Mouse (Mus musculus): ENCODE results near the gene Ets1. TPM values are rescaled to one million over a fixed set of nuclear protein-coding genes. Genes with fewer than 3 reads are reported as not detected.
A peak's percentile ranks its signal among the peaks of the same experiment; 100 is the strongest.

Gene Ets1
- 1 to 10 TPM; 7.5 to 9.4 TPM for total RNA-seq (2021)
- long read RNA-seq, full-length matches to known transcripts, result 5 of 11 reads
- long read RNA-seq, partial matches to known transcripts, result 1 of 11 reads
- long read RNA-seq, other reads (novel, unspliced or antisense), result 5 of 11 reads

DNA sequence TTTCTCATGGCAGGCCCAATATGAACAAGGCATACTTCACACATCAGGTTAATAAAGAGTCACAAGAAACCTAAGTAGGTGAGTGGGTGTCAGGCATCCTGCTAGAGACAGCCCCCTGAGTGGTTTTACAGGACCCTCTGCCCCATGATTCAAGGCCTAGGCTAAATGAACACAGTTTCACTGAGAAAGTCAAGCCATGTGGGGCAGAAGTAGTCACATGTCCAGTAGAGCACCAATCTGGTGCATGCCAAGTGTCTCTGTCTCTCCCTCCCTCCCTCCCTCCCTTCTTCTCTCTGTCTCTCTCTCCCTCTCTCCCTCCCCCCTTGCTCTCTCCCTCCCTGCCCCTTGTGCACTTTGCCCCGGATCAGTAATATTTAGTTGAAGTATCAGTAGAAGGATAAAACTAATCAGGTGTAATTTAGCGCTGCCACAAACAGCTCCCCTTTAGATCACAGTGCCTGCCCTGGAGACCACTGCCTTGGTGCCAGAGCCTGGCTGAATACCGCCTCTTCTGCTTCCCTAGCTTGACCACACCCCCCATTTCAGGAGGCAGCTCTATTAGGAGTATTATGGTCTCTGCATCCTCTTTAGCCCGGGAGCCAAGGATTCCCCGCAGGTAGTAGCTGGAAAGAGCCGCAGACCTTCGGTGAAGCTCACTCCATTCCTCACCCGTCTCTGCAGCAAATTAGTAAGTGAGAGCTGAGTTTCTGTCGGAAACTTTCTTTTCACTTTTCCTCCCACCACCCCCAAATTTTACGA lies at the start of gene Ets1:
Ets1 (plus strand) TSS at position 595 of the 759 bp plus-strand sequence.
- DNase-seq (ENCODE audit: low spot score in 2 of 2), result no peak

DNA sequence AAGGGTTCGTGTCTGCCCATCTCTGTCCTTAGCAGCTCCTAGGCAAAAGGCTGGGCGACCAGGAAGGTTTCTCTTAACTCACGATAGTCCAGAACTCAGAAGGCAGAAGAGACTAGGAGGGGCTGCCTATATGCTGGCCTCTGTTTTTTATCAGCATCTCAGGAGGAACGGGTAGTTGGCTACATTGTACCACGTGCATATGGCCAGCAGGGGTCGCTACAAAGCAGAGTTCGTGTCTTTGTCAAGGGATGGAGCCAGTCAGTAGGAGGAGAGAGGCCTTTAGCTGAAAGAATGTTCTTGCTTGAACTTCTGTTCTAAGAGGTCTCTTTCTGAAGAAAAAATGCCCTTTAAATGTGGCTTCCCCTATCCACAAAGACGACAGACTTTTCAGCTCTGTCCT lies 46.1 kb upstream of the Ets1 start:
- peak; percentile 55 to 87 for DNase-seq (ENCODE audit: low spot score in 2 of 2)

DNA sequence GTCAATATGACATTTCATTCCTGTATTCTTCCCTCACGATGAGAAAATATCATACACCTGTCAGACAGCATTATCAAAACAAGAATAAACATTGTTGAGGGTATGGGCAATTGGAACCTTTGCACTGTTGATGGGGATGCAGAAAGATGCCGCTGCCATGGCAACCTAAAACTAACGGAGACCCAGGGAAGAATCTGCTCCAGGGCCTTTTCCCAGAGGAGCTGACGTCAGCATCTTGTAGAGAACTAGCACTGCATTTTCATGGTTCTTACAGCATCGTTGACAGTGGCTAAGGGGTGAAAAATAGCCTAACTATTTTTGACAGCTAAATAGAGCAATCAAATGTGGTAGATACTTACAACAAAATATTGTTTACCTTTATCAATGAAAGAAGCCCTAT lies 45.5 kb upstream of the Ets1 start:
- no peak for DNase-seq (ENCODE audit: low spot score in 2 of 2)

DNA sequence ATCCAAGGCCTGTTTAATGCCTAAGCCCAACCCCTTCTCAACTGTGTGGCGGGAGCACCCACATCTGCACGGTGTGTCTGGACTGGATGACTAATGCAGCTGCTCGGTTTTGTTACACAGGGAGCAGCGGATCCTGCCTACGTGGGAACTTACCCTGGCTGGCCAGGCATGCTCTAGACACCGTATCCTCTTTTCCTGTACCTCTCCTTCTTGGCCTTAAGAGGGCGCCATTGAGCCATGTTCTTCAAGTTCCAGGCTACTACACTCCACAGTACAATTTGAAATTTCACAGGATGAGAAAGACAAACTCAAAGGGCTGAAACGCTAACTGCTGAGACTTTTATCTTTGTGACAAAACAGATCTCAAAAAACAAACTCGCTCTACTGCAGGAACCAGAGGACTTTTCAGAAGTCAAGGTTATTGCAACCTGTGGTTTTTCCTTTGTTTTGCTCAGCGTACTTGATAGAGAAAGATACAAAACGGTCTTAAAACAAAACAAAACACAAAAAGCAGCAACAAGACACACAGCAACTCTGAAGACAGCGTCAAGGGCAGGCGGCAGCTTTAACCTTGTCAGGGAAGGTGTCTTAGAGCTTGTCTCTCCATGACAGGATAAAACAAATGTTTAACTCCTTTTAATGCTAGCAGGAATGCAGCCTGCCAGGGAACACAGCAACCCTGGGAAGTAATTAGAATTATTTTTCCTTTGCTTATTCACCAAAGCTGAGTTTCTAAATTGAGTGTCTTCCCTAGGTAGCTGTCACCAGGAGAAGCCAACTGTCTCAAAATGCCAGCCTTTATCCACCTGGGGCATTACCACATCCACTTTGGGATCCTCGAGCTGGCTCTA lies 44.1 kb upstream of the Ets1 start:
- peak; percentile 24 to 78 for DNase-seq (ENCODE audit: low spot score in 2 of 2)

DNA sequence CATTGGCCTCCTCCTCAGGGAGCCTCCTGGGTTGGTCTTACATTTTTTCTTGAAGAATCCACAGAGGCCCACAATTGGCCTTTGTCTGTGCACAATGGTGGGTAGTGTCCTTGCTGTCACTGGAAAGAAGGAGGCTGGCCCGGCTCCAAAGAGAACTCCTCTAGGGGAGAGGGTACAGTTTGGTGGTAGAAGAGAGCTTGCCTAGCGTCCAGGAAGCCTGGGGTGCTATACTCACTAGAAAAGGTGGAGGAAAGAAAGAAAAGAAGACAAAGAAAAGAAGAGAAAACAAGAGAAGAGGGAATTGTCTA lies 43.5 kb upstream of the Ets1 start:
- DNase-seq (ENCODE audit: low spot score in 2 of 2), result no peak

DNA sequence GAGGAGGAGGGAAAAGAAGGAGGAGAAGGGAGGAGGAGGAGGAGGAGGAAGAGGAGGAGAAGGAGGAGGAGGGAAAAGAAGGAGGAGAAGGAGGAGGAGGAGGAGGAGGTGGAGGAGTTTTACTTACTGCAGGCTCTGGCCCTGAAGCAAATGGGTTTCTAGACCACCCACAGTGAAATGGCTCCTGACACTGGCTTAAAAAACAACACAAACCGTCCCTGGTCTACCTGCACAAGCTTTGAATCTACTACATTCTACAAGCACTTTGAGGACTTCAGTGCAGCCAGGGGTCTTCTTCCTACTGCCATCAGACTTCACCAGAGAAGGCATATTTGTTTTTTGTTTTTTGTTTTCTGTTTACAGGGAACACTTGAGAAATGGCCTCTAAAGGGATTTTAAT lies 42.2 kb upstream of the Ets1 start:
- DNase-seq (ENCODE audit: low spot score in 2 of 2), result no peak

DNA sequence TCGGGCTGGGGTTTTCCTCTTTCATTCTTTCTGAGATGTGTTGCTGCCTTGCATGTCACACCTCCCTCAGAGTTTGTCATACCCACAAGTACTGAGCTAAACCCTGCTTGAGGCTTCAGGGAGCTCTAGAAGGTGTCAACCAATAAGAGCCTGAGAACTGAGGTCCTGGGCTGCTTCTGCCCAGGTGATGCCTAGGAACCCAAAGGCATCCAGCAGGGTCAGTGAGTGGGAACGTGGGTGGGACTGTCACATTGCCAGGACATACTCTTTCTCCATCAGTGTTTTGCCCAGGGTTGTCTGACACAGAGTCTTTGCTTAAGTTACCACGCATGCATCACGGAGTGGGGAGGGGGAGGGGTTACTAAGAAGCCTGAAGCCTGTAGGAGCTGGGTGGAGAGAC lies 41.7 kb upstream of the Ets1 start:
- DNase-seq (ENCODE audit: low spot score in 2 of 2), result no peak

DNA sequence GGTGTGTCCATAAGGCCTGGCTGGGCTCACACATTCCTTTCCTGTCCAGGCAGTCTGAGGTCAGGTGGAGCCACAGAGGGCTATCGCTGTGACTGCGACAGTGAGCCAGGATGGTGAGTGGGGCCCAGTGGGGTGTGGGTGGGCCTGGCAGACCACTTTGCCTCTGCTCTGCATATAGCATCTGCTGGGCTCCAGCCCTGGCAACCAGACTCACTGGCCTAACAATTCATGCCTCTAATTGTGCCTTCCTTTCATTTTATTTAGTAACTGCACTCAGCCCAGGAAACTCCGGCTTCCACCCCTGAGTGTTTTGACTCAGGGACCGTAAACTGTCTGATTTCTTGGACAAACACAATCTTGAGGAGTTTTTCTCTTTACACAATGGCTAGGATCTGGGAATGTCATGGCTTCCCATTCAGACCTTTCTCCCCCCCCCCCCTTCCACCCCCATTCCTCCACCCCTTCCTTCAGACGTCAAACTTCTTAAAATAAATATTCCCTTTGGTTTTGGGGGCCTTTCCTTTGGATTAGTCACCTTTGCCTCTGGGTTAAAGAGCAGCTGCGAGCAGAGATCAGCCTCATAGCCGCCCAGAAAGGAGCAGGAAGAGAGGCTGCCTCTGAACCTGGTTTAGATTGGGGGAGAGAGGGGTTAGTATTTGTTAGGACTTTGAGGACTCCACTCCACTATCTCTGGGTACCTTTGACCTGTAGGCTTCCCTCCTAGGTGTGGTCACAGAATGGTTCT lies 40.8 kb upstream of the Ets1 start:
- no peak for DNase-seq (ENCODE audit: low spot score in 2 of 2)

DNA sequence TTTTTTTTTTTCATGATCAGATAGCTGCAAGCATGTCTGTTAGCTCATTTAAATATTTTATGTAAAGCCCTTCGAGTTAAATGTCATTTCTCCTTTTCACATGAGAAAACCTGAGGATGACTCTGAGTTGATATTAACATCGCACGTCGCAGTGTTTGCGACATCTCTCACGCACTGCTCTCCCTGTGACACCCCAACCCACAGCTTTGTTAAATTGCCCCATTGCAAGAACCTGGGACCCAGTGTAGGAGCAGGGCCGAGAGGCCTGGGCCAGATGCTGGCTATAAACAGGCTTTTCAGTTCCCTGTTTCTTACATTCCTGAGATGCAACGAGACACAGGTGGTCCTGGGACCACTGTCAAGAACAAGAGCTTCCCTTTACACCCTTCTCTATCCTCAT lies 39.7 kb upstream of the Ets1 start:
- no peak for DNase-seq (ENCODE audit: low spot score in 2 of 2)

DNA sequence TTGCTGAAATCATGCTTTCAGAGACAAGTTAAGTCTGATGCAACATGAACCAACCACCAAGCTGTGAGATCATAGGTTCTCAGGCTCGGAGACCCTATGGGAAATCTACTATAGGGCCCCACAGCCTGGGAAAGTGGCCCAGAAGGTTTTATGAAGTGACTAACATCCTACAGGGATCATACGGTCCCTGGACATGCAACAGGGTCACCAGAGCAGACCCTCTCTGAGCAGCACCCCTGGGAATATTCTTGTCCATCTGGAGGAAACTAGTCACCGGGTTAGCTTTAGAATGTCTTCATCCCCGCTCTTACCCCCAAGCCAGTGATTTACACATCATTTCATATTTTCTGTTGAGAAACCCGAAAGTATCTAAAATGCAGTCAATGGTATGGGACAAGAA lies 34.1 kb upstream of the Ets1 start:
- no peak for DNase-seq (ENCODE audit: low spot score in 2 of 2)

DNA sequence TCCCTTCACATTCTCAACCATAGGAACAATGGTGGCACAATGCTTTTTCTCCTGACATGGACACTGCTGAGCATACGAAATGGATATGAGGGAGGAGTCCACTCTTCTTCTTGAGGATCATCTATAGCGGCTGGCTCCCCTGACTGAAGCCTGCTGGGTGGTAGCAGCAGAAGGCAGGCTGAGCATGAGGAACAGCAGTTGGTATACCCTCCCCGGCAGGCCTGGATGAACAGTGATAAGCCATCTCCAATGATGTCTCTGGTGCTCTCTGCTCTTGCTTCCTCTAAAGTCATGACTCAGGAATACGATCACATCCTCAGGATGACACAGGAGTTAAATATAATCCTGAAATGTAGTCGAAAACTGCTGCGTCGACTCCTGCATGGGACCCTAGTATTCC lies 32.9 kb upstream of the Ets1 start:
- DNase-seq (ENCODE audit: low spot score in 2 of 2), result no peak

DNA sequence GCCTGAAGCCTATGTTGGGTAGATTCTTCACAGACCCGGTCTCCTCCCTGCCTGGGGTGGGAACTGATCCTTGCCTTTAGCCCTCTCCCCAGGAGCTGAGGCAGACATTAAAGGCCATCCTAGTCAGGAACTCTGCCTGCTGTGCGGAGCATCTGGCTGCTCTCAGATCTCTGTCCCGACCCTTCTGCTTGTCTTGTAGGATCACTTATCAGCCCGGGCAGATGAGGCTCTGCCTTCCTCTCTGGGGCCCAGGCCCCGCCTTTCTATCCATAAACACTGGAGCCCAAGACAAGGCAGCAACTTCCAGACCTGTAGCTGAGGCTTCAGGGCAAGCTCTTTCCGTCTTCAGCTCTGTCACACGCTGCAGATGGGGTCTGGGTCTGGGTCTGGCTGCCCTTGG lies 28.8 kb upstream of the Ets1 start:
- DNase-seq (ENCODE audit: low spot score in 2 of 2), result no peak

DNA sequence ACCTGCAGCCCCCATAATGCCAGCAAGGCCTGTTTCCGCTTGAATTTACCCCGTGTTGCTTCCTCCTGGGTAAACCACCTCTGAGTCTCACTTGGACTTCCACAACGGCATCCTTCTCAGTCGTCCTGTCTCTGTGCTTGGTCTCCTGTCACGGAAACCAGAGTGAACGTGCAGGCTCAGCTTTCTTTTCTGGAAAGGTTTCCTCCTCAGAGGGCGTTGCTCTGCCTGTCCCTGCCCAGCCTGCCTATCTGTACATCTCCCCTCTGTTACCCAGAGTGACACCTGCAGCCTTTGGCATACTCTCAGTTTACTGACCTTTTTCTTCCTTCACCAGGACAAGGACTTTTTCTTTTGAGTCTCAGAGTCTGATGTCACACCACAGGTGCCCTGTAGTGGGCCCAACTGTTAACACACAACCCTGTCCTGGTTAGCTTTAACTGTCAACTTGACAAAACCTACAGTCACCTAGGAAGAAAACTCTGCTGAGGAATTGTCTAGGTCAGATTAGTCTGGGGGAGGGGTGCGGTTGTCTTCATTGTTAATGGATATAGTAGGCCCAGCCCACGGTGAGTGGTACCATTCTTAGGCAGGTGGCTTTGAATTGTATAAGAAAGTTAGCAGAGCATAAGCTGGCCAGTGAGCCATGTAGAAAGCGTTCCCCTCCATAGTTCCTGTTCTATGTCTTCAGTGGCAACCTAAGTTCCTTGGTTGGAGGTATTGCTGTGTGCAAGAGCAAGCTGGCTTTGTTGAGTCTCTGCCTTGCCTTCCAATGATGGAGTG lies 27.0 kb upstream of the Ets1 start:
- no peak for DNase-seq (ENCODE audit: low spot score in 2 of 2)

DNA sequence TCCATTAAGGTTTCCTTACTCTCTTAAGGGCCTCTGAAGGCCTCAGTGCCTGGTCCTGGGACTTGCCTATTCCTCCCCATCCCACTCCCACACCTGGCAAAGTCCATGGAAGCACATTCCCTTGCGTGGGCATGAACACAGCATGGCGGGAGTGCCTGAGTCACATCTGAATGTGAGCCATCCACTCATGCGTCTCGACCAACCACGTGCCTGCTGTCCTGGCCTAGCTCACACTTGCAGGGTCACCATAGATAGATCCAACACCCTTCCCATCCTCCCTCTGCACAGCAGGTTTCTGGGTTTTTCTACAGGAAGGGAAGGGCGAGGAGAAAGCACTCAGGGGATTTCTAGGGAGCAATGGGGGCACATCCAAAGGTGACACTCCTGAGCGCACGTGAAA lies 25.8 kb upstream of the Ets1 start:
- no peak for DNase-seq (ENCODE audit: low spot score in 2 of 2)

DNA sequence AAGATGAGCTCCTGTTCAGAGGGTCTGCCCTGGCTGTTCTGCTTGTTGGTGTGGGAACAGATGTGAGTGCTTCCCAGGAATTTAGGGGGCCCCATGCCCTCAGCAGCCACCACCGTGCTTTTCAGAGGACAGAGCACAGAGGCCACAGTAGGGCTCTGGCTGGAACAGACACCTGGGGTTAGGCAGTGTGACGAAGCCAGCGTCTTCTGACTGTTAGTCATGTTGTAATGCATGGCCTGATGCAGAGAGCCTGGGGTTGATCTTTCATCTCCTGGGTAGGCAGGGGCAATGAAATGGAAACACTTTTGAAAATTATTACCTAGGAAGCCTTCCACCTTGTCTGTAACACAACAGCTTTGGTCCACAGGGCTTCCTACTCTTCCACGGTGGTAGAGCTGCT lies 25.4 kb upstream of the Ets1 start:
- DNase-seq (ENCODE audit: low spot score in 2 of 2), result no peak

DNA sequence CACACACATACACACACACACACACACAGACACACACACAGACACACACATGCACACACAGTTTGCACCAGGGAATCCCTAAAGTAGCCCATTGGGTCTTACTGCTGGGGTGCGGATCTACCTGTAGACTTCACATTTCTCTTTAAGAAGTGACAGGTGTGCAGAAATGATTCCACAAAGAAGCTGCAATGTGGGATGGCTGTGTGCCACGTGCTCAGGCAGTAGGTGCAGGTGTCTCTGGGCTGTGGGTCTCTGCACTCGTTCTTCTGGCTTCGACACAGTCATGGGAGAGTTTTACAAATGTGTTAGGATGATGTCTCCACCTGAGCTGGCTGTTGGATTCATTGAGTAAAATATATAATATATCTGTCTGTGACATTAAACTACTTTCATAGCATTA lies 24.7 kb upstream of the Ets1 start:
- no peak for DNase-seq (ENCODE audit: low spot score in 2 of 2)

DNA sequence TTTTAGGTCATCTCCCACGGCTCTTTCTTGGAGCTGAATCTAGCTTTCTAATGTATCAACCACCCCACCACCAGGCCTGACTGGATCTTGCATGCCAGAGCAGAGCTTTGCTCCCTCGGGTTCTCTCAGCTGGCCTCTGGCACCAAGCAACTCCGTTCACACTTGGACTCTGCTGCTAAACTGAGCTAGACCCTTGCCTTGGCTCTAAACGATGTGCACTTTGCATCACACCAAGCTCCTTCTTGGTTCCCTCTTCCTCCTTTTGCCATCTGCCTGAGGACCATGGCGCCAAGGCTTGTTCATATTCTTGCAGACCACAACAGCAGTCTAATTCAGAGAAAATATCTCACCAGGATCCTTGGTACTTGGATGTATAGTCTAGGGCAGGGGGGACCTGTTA lies 23.6 kb upstream of the Ets1 start:
- no peak for DNase-seq (ENCODE audit: low spot score in 2 of 2)

DNA sequence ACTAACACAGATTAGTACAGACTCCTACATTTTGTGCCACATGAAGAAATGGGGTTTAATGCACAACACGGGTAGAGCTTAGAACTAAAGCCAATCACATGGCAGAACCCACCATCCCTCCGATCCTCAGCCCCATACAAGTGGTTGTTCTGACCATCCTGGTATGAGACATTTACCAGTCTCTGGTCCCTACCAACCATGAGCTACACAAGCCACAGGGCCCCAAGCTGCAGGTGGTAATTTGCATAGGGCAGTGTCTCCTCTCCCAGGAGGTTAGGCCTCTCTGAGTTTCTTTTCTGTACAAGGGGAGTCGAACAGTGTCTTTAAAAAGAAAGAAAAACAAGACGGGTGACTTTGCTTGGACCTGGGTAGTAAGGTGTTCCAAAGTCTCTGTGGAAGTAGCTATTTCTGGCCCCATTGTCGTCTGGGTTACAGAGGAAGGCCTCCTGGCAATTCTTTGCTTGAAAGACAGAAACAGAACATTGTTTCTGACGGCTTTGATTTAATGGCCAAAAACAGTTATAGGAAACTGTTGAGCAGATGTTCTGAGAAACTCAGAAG lies 23.1 kb upstream of the Ets1 start:
- DNase-seq (ENCODE audit: low spot score in 2 of 2), result no peak

DNA sequence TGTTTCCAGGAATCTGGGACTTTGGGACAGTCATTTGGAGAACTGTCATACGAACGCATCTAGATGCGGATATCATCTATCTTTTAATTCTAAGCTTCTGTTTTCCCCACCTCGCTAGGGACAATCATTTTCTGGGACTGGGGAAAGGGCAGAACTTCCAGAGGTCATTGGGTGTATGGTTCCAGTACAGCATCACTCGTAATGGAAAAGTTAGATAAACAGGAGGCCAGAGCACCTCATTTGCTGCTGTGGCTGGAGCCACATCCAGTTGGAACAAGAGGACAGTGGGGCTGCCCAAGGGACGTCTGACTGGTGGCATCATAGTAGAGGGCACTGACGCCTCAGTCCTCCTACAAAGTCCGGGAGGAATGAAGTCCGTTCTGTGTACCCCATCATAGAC lies 21.8 kb upstream of the Ets1 start:
- no peak for DNase-seq (ENCODE audit: low spot score in 2 of 2)

DNA sequence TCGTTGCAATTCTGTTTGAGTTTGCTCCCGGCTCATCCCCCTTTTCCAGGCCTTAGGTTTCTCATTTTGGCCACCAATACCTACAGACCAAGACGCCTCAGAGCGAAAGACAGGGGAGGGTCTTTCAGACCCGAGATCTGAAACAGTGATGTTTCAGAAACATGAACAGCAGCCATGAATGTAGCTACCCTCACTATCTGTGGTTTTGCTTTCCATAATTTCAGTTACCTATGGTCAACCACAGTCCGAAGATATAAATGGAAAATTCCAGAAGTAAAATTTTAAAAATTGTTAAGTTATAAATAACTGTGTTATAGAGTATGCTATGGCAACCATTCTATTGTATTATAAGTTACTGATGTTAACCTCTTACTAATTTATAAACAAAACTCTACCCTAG lies 20.6 kb upstream of the Ets1 start:
- DNase-seq (ENCODE audit: low spot score in 2 of 2), result no peak

DNA sequence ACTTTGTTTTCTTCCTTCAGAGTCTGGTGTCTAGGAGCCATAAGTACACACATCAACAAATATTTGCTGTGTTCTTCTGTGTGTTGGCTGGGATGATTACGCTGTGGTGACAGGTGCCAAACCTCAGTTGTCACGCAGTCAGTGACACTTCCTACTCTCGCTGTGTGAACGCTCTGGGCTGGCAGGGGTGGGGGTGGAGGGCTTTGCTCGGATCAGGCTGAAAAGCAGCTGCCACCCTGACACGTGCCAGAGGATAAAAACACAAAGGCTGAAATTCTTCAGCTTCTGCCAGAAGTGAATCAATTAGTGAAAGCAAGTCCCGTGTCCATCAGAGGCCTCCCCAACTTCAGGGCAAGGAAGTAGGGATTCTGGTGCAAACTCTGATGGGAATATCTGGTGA lies 20.0 kb upstream of the Ets1 start:
- DNase-seq (ENCODE audit: low spot score in 2 of 2), result no peak
